Mouse (Mus musculus) kidney, embryonic 16.5 days (tissue): ENCODE results near the gene Ciao2a. TPM values are rescaled to one million over a fixed set of nuclear protein-coding genes. Genes with fewer than 3 reads are reported as not detected.

Experiments
- ATAC-seq: fragments of 200-750 bp; cut with Nextera tagmentation; 2 replicates; pipeline ENCODE4 v1.8.0; 2017; ENCODE audit warnings: moderate TSS enrichment; ENCODE audit not compliant: low FRiP score, low TSS enrichment
- H3K27ac ChIP-seq: fragments of 300-500 bp; sonication (generic); 2 replicates; pipeline ENCODE4 v1.5.1; 2014; ENCODE audit warnings: low read length
- H3K27me3 ChIP-seq: fragments of 300-500 bp; sonication (generic); 2 replicates; pipeline ENCODE4 v1.6.1; 2014; ENCODE audit warnings: low read length, control low read depth, mixed read lengths; ENCODE audit not compliant: insufficient read depth
- H3K36me3 ChIP-seq: fragments of 300-500 bp; sonication (generic); 2 replicates; pipeline ENCODE4 v1.6.1; 2014; ENCODE audit warnings: low read length, control low read depth, mixed read lengths; ENCODE audit not compliant: insufficient read depth
- H3K4me1 ChIP-seq: fragments of 300-500 bp; sonication (generic); 2 replicates; pipeline ENCODE4 v1.6.1; 2014; ENCODE audit warnings: low read length, control low read depth, mixed read lengths; ENCODE audit not compliant: insufficient read depth
- H3K4me2 ChIP-seq: fragments of 300-500 bp; sonication (generic); replicated peaks from 2 replicates; pipeline ENCODE4 v1.6.1; 2014; ENCODE audit warnings: low read depth, low read length
- H3K4me3 ChIP-seq: fragments of 300-500 bp; sonication (generic); 2 replicates; pipeline ENCODE4 v1.5.1; 2014; ENCODE audit warnings: mild to moderate bottlenecking, low read length
- H3K9ac ChIP-seq: fragments of 300-500 bp; sonication (generic); replicated peaks from 2 replicates; pipeline ENCODE4 v1.6.1; 2014; ENCODE audit warnings: low read length
- H3K9me3 ChIP-seq: fragments of 300-500 bp; sonication (generic); 2 replicates; pipeline ENCODE4 v1.6.1; 2016; ENCODE audit warnings: low read length, control low read depth
- WGBS: fragments of 180-500 bp; shearing (Covaris S2); extraction: QIAGEN DNeasy Blood & Tissue Kit; methylation state at CpG from one replicate; pipeline ENCODE4 v1.1.7; 2014; 5-methylcytosine and 5-hydroxymethylcytosine counted together
- polyA plus RNA-seq: library from polyadenylated mRNA; unstranded; fragments of >200 nt; fragmentation: Nextera tagmentation; extraction: Ambion mirVana; gene quantifications from 2 replicates; pipeline ENCODE4 v1.2.1, GENCODE M21; 2015

Gene Ciao2a
- polyA plus RNA-seq, 1 experiment from 2014 or later = 155 TPM

GRCm38 (mm10) chr9:66184572-66184971 is 58.2 kb downstream of the Ciao2a start:
- no peak overlapping the region for H3K9ac ChIP-seq
- WGBS = 82% methylated on average over 5 of the region's 5 CpGs
- no peaks in the 10 kb centered on the region for H3K9me3 ChIP-seq
- no peaks in the 10 kb centered on the region for H3K27me3 ChIP-seq
- no peak for ATAC-seq
- no peak overlapping the region for H3K27ac ChIP-seq
- no peaks in the 10 kb centered on the region for H3K36me3 ChIP-seq
- no peak overlapping the region for H3K4me2 ChIP-seq
- H3K4me3 ChIP-seq = no peak overlapping the region
- H3K4me1 ChIP-seq = peaks cover 6% of the 10 kb centered on the region; the same call in 1 of the 2 replicates

- no peaks in the 10 kb centered on the region for H3K9me3 ChIP-seq
- no peaks in the 10 kb centered on the region for H3K27me3 ChIP-seq
- no peak overlapping the region for H3K4me2 ChIP-seq
- no peak for ATAC-seq
- peaks cover 2% of the 10 kb centered on the region; the same call in 1 of the 2 replicates for H3K4me1 ChIP-seq
- H3K27ac ChIP-seq = no peak overlapping the region
- H3K9ac ChIP-seq = no peak overlapping the region
- H3K4me3 ChIP-seq = no peak overlapping the region
- WGBS = 35% methylated on average over 6 of the region's 6 CpGs
- H3K36me3 ChIP-seq = no peaks in the 10 kb centered on the region
These were observed 60.0 kb downstream of the Ciao2a start for GRCm38 (mm10) chr9:66186426-66186825.

Other genes with a start within 250 kb of the Ciao2a start
- gene Pclaf, start 236.4 kb upstream of the Ciao2a start, polyA plus RNA-seq = 181 and 207 TPM in 2 replicates
- gene Trip4, start 217.8 kb upstream of the Ciao2a start, polyA plus RNA-seq = 31.0 and 32.4 TPM in 2 replicates
- gene Csnk1g1, start 217.7 kb upstream of the Ciao2a start, polyA plus RNA-seq = 12.6 and 16.9 TPM in 2 replicates
- gene Ppib, start 66.4 kb upstream of the Ciao2a start, polyA plus RNA-seq = 654 and 670 TPM in 2 replicates
- 1.4 and 1.7 TPM in 2 replicates for gene Snx22, start 56.9 kb upstream of the Ciao2a start, polyA plus RNA-seq
- 150 and 152 TPM in 2 replicates for gene Snx1, start within 50 bp of the Ciao2a start, polyA plus RNA-seq
- 4.7 and 4.9 TPM in 2 replicates for gene Dapk2, start 31.6 kb downstream of the Ciao2a start, polyA plus RNA-seq
- 18.5 and 21.1 TPM in 2 replicates for gene Herc1, start 223.8 kb downstream of the Ciao2a start, polyA plus RNA-seq